Mouse (Mus musculus) MEL (cell line): ENCODE data around the gene Aste1. TPM values are rescaled to one million over a fixed set of nuclear protein-coding genes. Genes with fewer than 3 reads are reported as not detected.
A peak's percentile ranks its signal among the peaks of the same experiment; 100 is the strongest.

Experiments used
- DNase-seq: peaks from one replicate; pipeline ENCODE4 v3.0.0; 2011; ENCODE audit warnings: low read depth, low spot score
- H3K27ac ChIP-seq: 2 replicates; pipeline ENCODE4 v1.5.1; 2012; ENCODE audit warnings: low read depth, mild to moderate bottlenecking, control low read depth, low read length, moderate library complexity; ENCODE audit not compliant: control insufficient read depth
- H3K27me3 ChIP-seq, 2 experiments: fragments of 150-350 bp in 1 of 2; sonication (generic) in 1 of 2; 2 replicates each; pipeline ENCODE4 v1.6.1; 2012; ENCODE audit warnings: low read length in 2 of 2, mild to moderate bottlenecking in 2 of 2, improper control_type of control experiment in 1 of 2, moderate library complexity in 1 of 2; ENCODE audit not compliant: insufficient read depth in 2 of 2, control insufficient read depth in 1 of 2
- H3K36me3 ChIP-seq, 2 experiments: 2 replicates each; pipeline ENCODE4 v1.6.1; 2012 to 2014; ENCODE audit warnings: low read length in 2 of 2, improper control_type of control experiment in 1 of 2, inconsistent platforms in 1 of 2, mild to moderate bottlenecking in 1 of 2; ENCODE audit not compliant: insufficient read depth in 2 of 2, control insufficient read depth in 1 of 2
- H3K4me1 ChIP-seq, 2 experiments: fragments of 150-350 bp in 1 of 2; sonication (generic) in 1 of 2; 2 replicates each; pipeline ENCODE4 v1.6.1; 2012; ENCODE audit warnings: low read length in 2 of 2, improper control_type of control experiment in 1 of 2, mild to moderate bottlenecking in 1 of 2; ENCODE audit not compliant: insufficient read depth in 2 of 2, control insufficient read depth in 1 of 2
- H3K4me3 ChIP-seq, 2 experiments: fragments of 150-350 bp in 1 of 2; sonication (generic) in 1 of 2; 2 replicates each; pipeline ENCODE4 v1.5.1; 2012; ENCODE audit warnings: low read depth in 2 of 2, low read length in 2 of 2, mild to moderate bottlenecking in 2 of 2, moderate library complexity in 2 of 2, control low read depth in 1 of 2, improper control_type of control experiment in 1 of 2; ENCODE audit not compliant: control insufficient read depth in 1 of 2, insufficient read depth in 1 of 2
- H3K79me2 ChIP-seq: 2 replicates; pipeline ENCODE4 v1.6.1; 2012; ENCODE audit warnings: mild to moderate bottlenecking, low read length, moderate library complexity; ENCODE audit not compliant: control insufficient read depth, poor library complexity, insufficient read depth
- H3K9ac ChIP-seq: 2 replicates; pipeline ENCODE4 v1.6.1; 2012; ENCODE audit warnings: low read depth, mild to moderate bottlenecking, control low read depth, low read length, moderate library complexity; ENCODE audit not compliant: control insufficient read depth, poor library complexity, severe bottlenecking
- H3K9me3 ChIP-seq: fragments of 150-350 bp; sonication (generic); replicated peaks from 2 replicates; pipeline ENCODE4 v1.6.1; 2012; ENCODE audit warnings: mild to moderate bottlenecking, low read length, improper control_type of control experiment, moderate library complexity; ENCODE audit not compliant: insufficient read depth
- BHLHE40 ChIP-seq: IDR thresholded peaks from 2 replicates; pipeline ENCODE4 v1.6.1; 2012; ENCODE audit warnings: low read depth, mild to moderate bottlenecking, inconsistent platforms, low read length, improper control_type of control experiment, borderline replicate concordance
- CHD2 ChIP-seq: IDR thresholded peaks from 2 replicates; pipeline ENCODE4 v1.6.1; 2011; ENCODE audit warnings: low read length, improper control_type of control experiment
- CTCF ChIP-seq, 3 experiments: IDR thresholded peaks in 2 of 3; conservative IDR thresholded peaks in 1 of 3; 2 replicates each; pipeline ENCODE4 v1.5.1; 2011 to 2012; ENCODE audit warnings: low read length in 3 of 3, low read depth in 2 of 3, mild to moderate bottlenecking in 2 of 3, improper control_type of control experiment in 1 of 3, inconsistent platforms in 1 of 3, mixed read lengths in 1 of 3, moderate library complexity in 1 of 3; ENCODE audit not compliant: control insufficient read depth in 1 of 3, insufficient read depth in 1 of 3, poor library complexity in 1 of 3, severe bottlenecking in 1 of 3
- E2F4 ChIP-seq: IDR thresholded peaks from 2 replicates; pipeline ENCODE4 v1.6.1; 2011; ENCODE audit warnings: low read depth, low read length, improper control_type of control experiment, borderline replicate concordance
- ELF1 ChIP-seq: IDR thresholded peaks from 2 replicates; pipeline ENCODE4 v1.6.1; 2014; ENCODE audit warnings: low read depth, mild to moderate bottlenecking, inconsistent platforms, low read length, improper control_type of control experiment, moderate library complexity
- GABPA ChIP-seq: IDR thresholded peaks from 2 replicates; pipeline ENCODE4 v1.6.1; 2012; ENCODE audit warnings: low read depth, mild to moderate bottlenecking, inconsistent platforms, low read length, improper control_type of control experiment, moderate library complexity
- HCFC1 ChIP-seq: IDR thresholded peaks from 2 replicates; pipeline ENCODE4 v1.6.1; 2012; ENCODE audit warnings: low read depth, mild to moderate bottlenecking, inconsistent platforms, low read length, improper control_type of control experiment, moderate library complexity
- JUND ChIP-seq: IDR thresholded peaks from 2 replicates; pipeline ENCODE4 v1.6.1; 2011; ENCODE audit warnings: low read depth, mild to moderate bottlenecking, improper control_type of control experiment, low read length
- MAFK ChIP-seq: IDR thresholded peaks from 2 replicates; pipeline ENCODE4 v1.6.1; 2011; ENCODE audit warnings: low read depth, mild to moderate bottlenecking, low read length, improper control_type of control experiment, borderline replicate concordance
- MEF2A ChIP-seq: IDR thresholded peaks from 2 replicates; pipeline ENCODE4 v1.6.1; 2014; ENCODE audit warnings: low read depth, mild to moderate bottlenecking, inconsistent platforms, low read length, improper control_type of control experiment; ENCODE audit not compliant: poor library complexity, insufficient replicate concordance, severe bottlenecking; ENCODE audit errors: extremely low read depth
- NELFE ChIP-seq: IDR thresholded peaks from 2 replicates; pipeline ENCODE4 v1.6.1; 2011; ENCODE audit warnings: low read depth, low read length, improper control_type of control experiment
- NRF1 ChIP-seq: IDR thresholded peaks from 2 replicates; pipeline ENCODE4 v1.6.1; 2014; ENCODE audit warnings: low read depth, mild to moderate bottlenecking, inconsistent platforms, low read length, improper control_type of control experiment, moderate library complexity; ENCODE audit not compliant: poor library complexity, insufficient read depth, severe bottlenecking
- POLR2A ChIP-seq, 2 experiments: IDR thresholded peaks; 2 replicates each; pipeline ENCODE4 v1.6.1; 2011 to 2012; ENCODE audit warnings: low read length in 2 of 2, mild to moderate bottlenecking in 2 of 2, control low read depth in 1 of 2, improper control_type of control experiment in 1 of 2, low read depth in 1 of 2, moderate library complexity in 1 of 2; ENCODE audit not compliant: control insufficient read depth in 1 of 2, insufficient read depth in 1 of 2, poor library complexity in 1 of 2
- POLR2AphosphoS5 ChIP-seq: IDR thresholded peaks from 2 replicates; pipeline ENCODE4 v1.6.1; 2012; ENCODE audit warnings: low read depth, borderline replicate concordance, mild to moderate bottlenecking, inconsistent platforms, low read length, moderate library complexity, mixed read lengths
- TCF12 ChIP-seq: IDR thresholded peaks from 2 replicates; pipeline ENCODE4 v1.6.1; 2014; ENCODE audit warnings: low read depth, mild to moderate bottlenecking, inconsistent platforms, low read length, improper control_type of control experiment, moderate library complexity
- USF1 ChIP-seq: IDR thresholded peaks from 2 replicates; pipeline ENCODE4 v1.6.1; 2014; ENCODE audit warnings: low read depth, mild to moderate bottlenecking, inconsistent platforms, low read length, improper control_type of control experiment, moderate library complexity
- USF2 ChIP-seq, 2 experiments: IDR thresholded peaks; 2 replicates each; pipeline ENCODE4 v1.6.1; 2011 to 2012; ENCODE audit warnings: improper control_type of control experiment in 2 of 2, low read length in 2 of 2, borderline replicate concordance in 1 of 2, inconsistent platforms in 1 of 2, low read depth in 1 of 2, mild to moderate bottlenecking in 1 of 2; ENCODE audit not compliant: insufficient read depth in 1 of 2
- polyA plus RNA-seq, 2 experiments: library from polyadenylated mRNA; stranded (reverse) in 1 of 2; unstranded in 1 of 2; fragments of >175 nt in 1 of 2; fragments of >200 nt in 1 of 2; gene quantifications; 2 replicates each; pipeline versions ENCODE4 v1.2.1 to v1.2.4; 2012; ENCODE audit warnings: low replicate concordance in 2 of 2, low read depth in 1 of 2; ENCODE audit not compliant: insufficient read length in 2 of 2, insufficient read depth in 1 of 2, missing spikeins in 1 of 2
- total RNA-seq: library from RNA; depleted of rRNA; stranded (reverse); fragments of 300-350 nt; gene quantifications from 2 replicates; pipeline ENCODE4 v1.2.3, GENCODE M21; 2012

Aste1 gene
- total and polyA plus RNA-seq, 3 experiments = 11.9 to 14.2 TPM; not detected in 1

GRCm38 (mm10) chr9:105390616-105391015, 4.6 kb upstream of the Aste1 start (continued):
- TF ChIP-seq CHD2 (no peak), ELF1 (no peak)

- H3K27ac ChIP-seq = no peak overlapping the region
- TF ChIP-seq POLR2AphosphoS5 (no peak), NELFE (no peak), NRF1 (no peak), TCF12 (no peak)
- TF ChIP-seq, all 39 proteins: peak for 0
- Histone ChIP-seq H3K36me3 (peaks cover 0 to 25% of the 10 kb centered on the region in 2 experiments; a peak in 2 of 4 replicates), H3K9me3 (no peaks in the 10 kb centered on the region), H3K4me3 (peak overlapping the region; percentile 63 to 84), H3K79me2 (peaks cover 18% of the 10 kb centered on the region), H3K9ac (peak overlapping the region; percentile 66), H3K4me1 (peaks cover 2 to 14% of the 10 kb centered on the region in 2 experiments; a peak in 3 of 4 replicates), H3K27me3 (no peaks in the 10 kb centered on the region)
- no peak for DNase-seq
These were observed 472 bp upstream of the Aste1 start for GRCm38 (mm10) chr9:105394720-105395119.

DNA sequence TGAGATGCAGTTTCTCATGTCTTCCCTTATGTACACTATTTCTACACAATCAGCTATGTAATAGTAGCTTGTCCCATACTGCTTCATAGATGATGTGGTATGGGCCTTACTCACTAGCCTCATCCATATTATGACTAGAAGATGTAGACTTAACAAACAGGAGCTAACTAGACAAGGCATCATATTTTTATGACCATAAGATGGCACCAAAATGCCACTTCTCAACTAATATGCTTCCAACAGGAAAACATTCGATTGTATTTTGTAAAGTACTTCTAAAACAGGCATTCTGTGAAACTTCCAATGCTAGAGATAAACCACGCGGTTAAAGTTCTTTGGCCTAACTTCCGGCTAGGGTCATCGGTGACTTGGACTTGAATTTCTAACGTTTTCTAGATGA, 13.4 kb downstream of the Aste1 start:
- TF ChIP-seq MAFK (no peak), JUND (no peak), TCF12 (no peak), USF1 (no peak), POLR2A (IDR thresholded peaks at IDR 0.05; ENCODE audit: control insufficient read depth in 1 of 2, insufficient read depth in 1 of 2, low read depth in 1 of 2, low read length in 2 of 2, poor library complexity in 1 of 2) (no peak), BHLHE40 (no peak), USF2 (IDR thresholded peaks at IDR 0.05; ENCODE audit: borderline replicate concordance in 1 of 2, insufficient read depth in 1 of 2, low read depth in 1 of 2, low read length in 2 of 2) (no peak), CTCF (IDR thresholded peaks at IDR 0.05 in 2 of 3, conservative IDR thresholded peaks at IDR 0.05 in 1 of 3; ENCODE audit: control insufficient read depth in 1 of 3, insufficient read depth in 1 of 3, low read depth in 2 of 3, low read length in 3 of 3, poor library complexity in 1 of 3, severe bottlenecking in 1 of 3) (no peak), NRF1 (no peak), MEF2A (no peak), E2F4 (no peak), HCFC1 (no peak), GABPA (no peak), CHD2 (no peak)
- Histone ChIP-seq H3K4me3 (no peak overlapping the region), H3K4me1 (no peaks in the 10 kb centered on the region), H3K9me3 (no peaks in the 10 kb centered on the region), H3K27ac (no peak overlapping the region), H3K79me2 (no peaks in the 10 kb centered on the region), H3K9ac (no peak overlapping the region), H3K27me3 (no peaks in the 10 kb centered on the region), H3K36me3 (peaks cover 0 to 6% of the 10 kb centered on the region in 2 experiments; a peak in 2 of 4 replicates)
- no peak for DNase-seq
